Comparison of ENCODE assay signal across 22 mouse cellular contexts in the genomic region with DNA sequence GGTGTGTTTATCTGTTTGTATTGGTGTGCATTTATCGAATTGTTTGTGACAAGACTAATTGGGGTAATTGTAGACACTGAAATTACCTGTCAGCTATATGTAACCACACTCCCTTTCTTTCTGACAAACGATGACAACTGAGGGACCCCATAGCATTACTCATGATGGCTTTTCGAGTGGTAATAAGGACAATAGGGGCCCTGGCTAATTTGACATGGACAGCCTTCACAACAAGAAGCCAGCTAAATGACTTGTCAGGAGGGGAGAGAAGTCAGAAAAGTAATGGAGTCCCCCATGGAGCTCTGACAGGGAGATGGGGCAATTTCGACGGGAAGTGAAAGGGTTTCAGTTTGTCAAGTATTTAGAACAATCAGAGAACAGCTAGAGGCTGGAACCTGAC.
DNase-seq lines count a peak whose midpoint lies in the region; ATAC-seq and TF ChIP-seq lines count a peak whose summit lies in the region.
"Had no signal": no experiment of that assay in that cellular context is flagged by ENCODE, and none has a peak within 500 bp of the region (broad histone marks: within the 10 kb centered on the region; RNA-seq: fewer than 3 reads in every experiment).

No protein-coding gene starts in this region.

- no peak overlapping the region for H3K4me2 ChIP-seq in forebrain, embryonic 13.5 days
- H3K4me2 ChIP-seq in forebrain, postnatal 0 days (ENCODE audit: low read depth) = no peak overlapping the region
- no peak overlapping the region for H3K4me2 ChIP-seq in hindbrain, embryonic 12.5 days (replicated peaks)
- H3K4me2 ChIP-seq in hindbrain, embryonic 16.5 days (ENCODE audit: low read length) = no peak overlapping the region
- H3K4me2 ChIP-seq in forebrain, embryonic 16.5 days (ENCODE audit: low read length) = no peak overlapping the region
- H3K4me2 ChIP-seq: embryonic facial prominence, embryonic 12.5 days had no signal

- 35% methylated on average over 5 of the region's 5 CpGs for WGBS in forebrain, embryonic 13.5 days
- WGBS in forebrain, postnatal 0 days = 42% methylated on average over 5 of the region's 5 CpGs
- 35% methylated on average over 5 of the region's 5 CpGs for WGBS in hindbrain, embryonic 12.5 days
- WGBS in hindbrain, embryonic 16.5 days = 27% methylated on average over 5 of the region's 5 CpGs
- WGBS in forebrain, embryonic 16.5 days = 22% methylated on average over 5 of the region's 5 CpGs
- 63% methylated on average over 5 of the region's 5 CpGs for WGBS in limb, embryonic 10.5 days

- no peak overlapping the region for H3K9ac ChIP-seq in forebrain, embryonic 13.5 days
- no peak overlapping the region for H3K9ac ChIP-seq in forebrain, postnatal 0 days
- no peak overlapping the region for H3K9ac ChIP-seq in hindbrain, embryonic 12.5 days
- no peak overlapping the region for H3K9ac ChIP-seq in hindbrain, embryonic 16.5 days (ENCODE audit: low read depth, low read length)
- H3K9ac ChIP-seq in forebrain, embryonic 16.5 days (replicated peaks; ENCODE audit: low read depth, low read length) = no peak overlapping the region
- H3K9ac ChIP-seq: embryonic facial prominence, embryonic 12.5 days had no signal

- no peak overlapping the region for H3K4me3 ChIP-seq in forebrain, embryonic 13.5 days
- no peak overlapping the region for H3K4me3 ChIP-seq in forebrain, postnatal 0 days (ENCODE audit: low read depth, low read length)
- no peak overlapping the region for H3K4me3 ChIP-seq in hindbrain, embryonic 12.5 days
- H3K4me3 ChIP-seq in hindbrain, embryonic 16.5 days (ENCODE audit: low read length) = no peak overlapping the region
- H3K4me3 ChIP-seq in forebrain, embryonic 16.5 days (replicated peaks; ENCODE audit: low read length) = no peak overlapping the region
- no peak overlapping the region for H3K4me3 ChIP-seq in limb, embryonic 10.5 days
- H3K4me3 ChIP-seq: embryonic facial prominence, embryonic 12.5 days; heart, embryonic 10.5 days had no signal

- peaks cover 66% of the 10 kb centered on the region for H3K4me1 ChIP-seq in forebrain, embryonic 13.5 days
- H3K4me1 ChIP-seq in forebrain, postnatal 0 days (ENCODE audit: insufficient read depth) = peaks cover 8% of the 10 kb centered on the region; the same call in 1 of the 2 replicates
- peaks cover 36% of the 10 kb centered on the region for H3K4me1 ChIP-seq in hindbrain, embryonic 12.5 days
- no peaks in the 10 kb centered on the region for H3K4me1 ChIP-seq in hindbrain, embryonic 16.5 days (ENCODE audit: control insufficient read depth, insufficient read depth, low read depth, low read length)
- H3K4me1 ChIP-seq in forebrain, embryonic 16.5 days (replicated peaks; ENCODE audit: control insufficient read depth, insufficient read depth, low read length) = peaks cover 45% of the 10 kb centered on the region
- 0 out of 2 replicates have a peak, but pooled peaks cover 3% of the 10 kb centered on the region for H3K4me1 ChIP-seq in limb, embryonic 10.5 days
- H3K4me1 ChIP-seq: embryonic facial prominence, embryonic 12.5 days had no signal

- peaks cover 3% of the 10 kb centered on the region; the same call in 1 of the 2 replicates for H3K36me3 ChIP-seq in forebrain, embryonic 13.5 days (ENCODE audit: poor library complexity, severe bottlenecking)
- H3K36me3 ChIP-seq in forebrain, postnatal 0 days (ENCODE audit: insufficient read depth) = no peaks in the 10 kb centered on the region
- no peaks in the 10 kb centered on the region for H3K36me3 ChIP-seq in hindbrain, embryonic 12.5 days
- H3K36me3 ChIP-seq in hindbrain, embryonic 16.5 days (ENCODE audit: control insufficient read depth, insufficient read depth, low read length) = no peaks in the 10 kb centered on the region
- no peaks in the 10 kb centered on the region for H3K36me3 ChIP-seq in forebrain, embryonic 16.5 days (ENCODE audit: control insufficient read depth, insufficient read depth)
- H3K36me3 ChIP-seq in limb, embryonic 10.5 days = peaks cover 5% of the 10 kb centered on the region
- H3K36me3 ChIP-seq: embryonic facial prominence, embryonic 12.5 days had no signal

- H3K9me3 ChIP-seq in forebrain, embryonic 13.5 days (replicated peaks) = no peaks in the 10 kb centered on the region
- no peaks in the 10 kb centered on the region for H3K9me3 ChIP-seq in forebrain, postnatal 0 days (ENCODE audit: low read length)
- no peaks in the 10 kb centered on the region for H3K9me3 ChIP-seq in hindbrain, embryonic 12.5 days (replicated peaks)
- H3K9me3 ChIP-seq in hindbrain, embryonic 16.5 days (ENCODE audit: control insufficient read depth, low read length) = no peaks in the 10 kb centered on the region
- no peaks in the 10 kb centered on the region for H3K9me3 ChIP-seq in forebrain, embryonic 16.5 days (ENCODE audit: control insufficient read depth, low read length)
- no peaks in the 10 kb centered on the region for H3K9me3 ChIP-seq in limb, embryonic 10.5 days (replicated peaks)
- H3K9me3 ChIP-seq: embryonic facial prominence, embryonic 12.5 days; heart, embryonic 10.5 days had no signal

- peak overlapping the region; percentile 88 for H3K27ac ChIP-seq in forebrain, embryonic 13.5 days
- no peak overlapping the region for H3K27ac ChIP-seq in forebrain, postnatal 0 days (ENCODE audit: low read depth, low read length)
- H3K27ac ChIP-seq in hindbrain, embryonic 12.5 days = no peak overlapping the region; the same call in 1 of the 2 replicates
- H3K27ac ChIP-seq in hindbrain, embryonic 16.5 days (ENCODE audit: low read depth, low read length) = no peak overlapping the region
- peak overlapping the region; percentile 76 for H3K27ac ChIP-seq in forebrain, embryonic 16.5 days (ENCODE audit: low read length)
- no peak overlapping the region for H3K27ac ChIP-seq in limb, embryonic 10.5 days
- H3K27ac ChIP-seq: embryonic facial prominence, embryonic 12.5 days; heart, embryonic 10.5 days had no signal

- no peak for ATAC-seq in forebrain, embryonic 13.5 days
- ATAC-seq in forebrain, postnatal 0 days = no peak
- 0 out of 2 replicates have a peak, but pooled peaks have one; percentile 11 for ATAC-seq in hindbrain, embryonic 12.5 days (ENCODE audit: low FRiP score)
- no peak for ATAC-seq in hindbrain, embryonic 16.5 days
- ATAC-seq in forebrain, embryonic 16.5 days = no peak
- ATAC-seq: activated CD4-positive, CD25-positive, alpha-beta regulatory T cell, adult 4 months; inflammation-experienced regulatory T-cells, adult 6 months; intestine, postnatal 0 days; Patski had no signal

- no peaks in the 10 kb centered on the region for H3K27me3 ChIP-seq in forebrain, embryonic 13.5 days
- H3K27me3 ChIP-seq in forebrain, postnatal 0 days (ENCODE audit: insufficient read depth, low read length) = no peaks in the 10 kb centered on the region
- no peaks in the 10 kb centered on the region for H3K27me3 ChIP-seq in hindbrain, embryonic 12.5 days
- H3K27me3 ChIP-seq in hindbrain, embryonic 16.5 days (replicated peaks; ENCODE audit: control insufficient read depth, insufficient read depth, low read length) = no peaks in the 10 kb centered on the region
- H3K27me3 ChIP-seq in forebrain, embryonic 16.5 days (replicated peaks; ENCODE audit: control insufficient read depth, insufficient read depth, low read length) = no peaks in the 10 kb centered on the region
- H3K27me3 ChIP-seq in limb, embryonic 10.5 days (ENCODE audit: low read depth, poor library complexity, severe bottlenecking) = no peaks in the 10 kb centered on the region; the same call in 1 of the 2 replicates
- H3K27me3 ChIP-seq: CH12.LX, Patski had no signal

- TF ChIP-seq CTCF in forebrain, postnatal 0 days (IDR thresholded peaks at IDR 0.05; ENCODE audit: low read depth) = no peak

- DNase-seq in forebrain, postnatal 0 days = no peak
- no peak for DNase-seq in limb, embryonic 10.5 days (ENCODE audit: low spot score)
- no peak for DNase-seq in cerebellum, postnatal 36 days
- DNase-seq: adrenal gland, postnatal 14 days; cerebellum, adult 18-20 months; cerebellum, adult 9-11 months; gastrocnemius, postnatal 10 days; heart, adult 18-20 months; heart, postnatal 10 days; heart, postnatal 4 days; kidney, adult 8-10 months had no signal

Comparison
In these comparisons a context has a peak if more than half of its experiments do, and no peak if none do; other contexts are left out.
1. H3K27ac ChIP-seq: peak in forebrain, embryonic 13.5 days (single experiment) and forebrain, embryonic 16.5 days (single experiment); none in forebrain, postnatal 0 days (single experiment), hindbrain, embryonic 12.5 days (single experiment), hindbrain, embryonic 16.5 days (single experiment) and limb, embryonic 10.5 days (single experiment).